ENCODE assay signal across 9 mouse cellular contexts in genomic region chr2:167778691-167779090, GRCm38 (mm10).
A peak's percentile ranks its signal among the peaks of the same experiment; 100 is the strongest.
DNase-seq lines count a peak whose midpoint lies in the region; ATAC-seq and TF ChIP-seq lines count a peak whose summit lies in the region.
"Had no signal": no experiment of that assay in that cellular context is flagged by ENCODE, and none has a peak within 500 bp of the region (broad histone marks: within the 10 kb centered on the region; RNA-seq: fewer than 3 reads in every experiment).

No protein-coding gene starts in this region.

- H3K9ac ChIP-seq in forebrain, embryonic 13.5 days: peak overlapping the region; percentile 31; the same call in 1 of the 2 replicates
- H3K9ac ChIP-seq in forebrain, embryonic 14.5 days (ENCODE audit: low read length): no peak overlapping the region; the same call in 1 of the 2 replicates
- 0 out of 2 replicates have a peak overlapping the region, but pooled peaks have one; percentile 20 for H3K9ac ChIP-seq in lung, postnatal 0 days (replicated peaks; ENCODE audit: low read depth)
- 0 out of 2 replicates have a peak overlapping the region, but pooled peaks have one; percentile 29 for H3K9ac ChIP-seq in intestine, embryonic 15.5 days
- no peak overlapping the region for H3K9ac ChIP-seq in stomach, embryonic 14.5 days (replicated peaks; ENCODE audit: low read depth, low read length)
- H3K9ac ChIP-seq: hindbrain, embryonic 12.5 days had no signal

- no peak for TF ChIP-seq EP300 in lung, postnatal 0 days (IDR thresholded peaks at IDR 0.05)

- peak overlapping the region; percentile 89 for H3K4me2 ChIP-seq in forebrain, embryonic 13.5 days
- H3K4me2 ChIP-seq in forebrain, embryonic 14.5 days (ENCODE audit: low read length): no peak overlapping the region
- H3K4me2 ChIP-seq in lung, postnatal 0 days (replicated peaks; ENCODE audit: low read depth, low read length): peak overlapping the region; percentile 44; the same call in 1 of the 2 replicates
- H3K4me2 ChIP-seq in intestine, embryonic 15.5 days (replicated peaks): peak overlapping the region; percentile 77
- peak overlapping the region; percentile 93; the same call in 1 of the 2 replicates for H3K4me2 ChIP-seq in stomach, embryonic 14.5 days (replicated peaks; ENCODE audit: low read depth, low read length)

- no peak for TF ChIP-seq CTCF in lung, postnatal 0 days (IDR thresholded peaks at IDR 0.05)

- 75% methylated on average over 10 of the region's 10 CpGs for WGBS in forebrain, embryonic 13.5 days
- 64% methylated on average over 10 of the region's 10 CpGs for WGBS in forebrain, embryonic 14.5 days
- WGBS in lung, postnatal 0 days: 56% methylated on average over 10 of the region's 10 CpGs
- WGBS in intestine, embryonic 15.5 days: 50% methylated on average over 10 of the region's 10 CpGs
- 62% methylated on average over 10 of the region's 10 CpGs for WGBS in stomach, embryonic 14.5 days

- ATAC-seq in forebrain, embryonic 13.5 days: no peak
- no peak for ATAC-seq in forebrain, embryonic 14.5 days
- no peak for ATAC-seq in lung, postnatal 0 days
- ATAC-seq in intestine, embryonic 15.5 days: no peak
- ATAC-seq in stomach, embryonic 14.5 days (ENCODE audit: insufficient number of reproducible peaks, insufficient read depth, low FRiP score, low read depth): no peak
- ATAC-seq in erythroid progenitor cell, adult 5-6 weeks (replicated peaks; ENCODE audit: low FRiP score, poor library complexity, severe bottlenecking): no peak

- no peaks in the 10 kb centered on the region for H3K36me3 ChIP-seq in forebrain, embryonic 13.5 days (ENCODE audit: poor library complexity, severe bottlenecking)
- H3K36me3 ChIP-seq in forebrain, embryonic 14.5 days (ENCODE audit: control insufficient read depth, insufficient read depth, low read length): no peaks in the 10 kb centered on the region
- H3K36me3 ChIP-seq in lung, postnatal 0 days (ENCODE audit: insufficient read depth, low read length): no peaks in the 10 kb centered on the region
- H3K36me3 ChIP-seq in intestine, embryonic 15.5 days: no peaks in the 10 kb centered on the region
- no peaks in the 10 kb centered on the region for H3K36me3 ChIP-seq in stomach, embryonic 14.5 days (ENCODE audit: control insufficient read depth, insufficient read depth, low read length)
- H3K36me3 ChIP-seq: hindbrain, embryonic 12.5 days had no signal

- H3K4me3 ChIP-seq in forebrain, embryonic 13.5 days: no peak overlapping the region
- H3K4me3 ChIP-seq in forebrain, embryonic 14.5 days (ENCODE audit: low read depth, low read length): no peak overlapping the region
- no peak overlapping the region for H3K4me3 ChIP-seq in lung, postnatal 0 days (ENCODE audit: low read depth, low read length)
- no peak overlapping the region for H3K4me3 ChIP-seq in intestine, embryonic 15.5 days (replicated peaks)
- H3K4me3 ChIP-seq in stomach, embryonic 14.5 days (ENCODE audit: low read depth, low read length): no peak overlapping the region

- peaks cover 34% of the 10 kb centered on the region for H3K4me1 ChIP-seq in forebrain, embryonic 13.5 days
- H3K4me1 ChIP-seq in forebrain, embryonic 14.5 days (ENCODE audit: control insufficient read depth, insufficient read depth, low read length): peaks cover 7% of the 10 kb centered on the region
- peaks cover 48% of the 10 kb centered on the region for H3K4me1 ChIP-seq in lung, postnatal 0 days (ENCODE audit: insufficient read depth, low read depth, low read length)
- H3K4me1 ChIP-seq in intestine, embryonic 15.5 days (replicated peaks): peaks cover 56% of the 10 kb centered on the region
- peaks cover 46% of the 10 kb centered on the region for H3K4me1 ChIP-seq in stomach, embryonic 14.5 days (ENCODE audit: control insufficient read depth, insufficient read depth, low read length)

- no peak overlapping the region for H3K27ac ChIP-seq in forebrain, embryonic 13.5 days
- no peak overlapping the region for H3K27ac ChIP-seq in forebrain, embryonic 14.5 days (ENCODE audit: low read depth, low read length)
- H3K27ac ChIP-seq in lung, postnatal 0 days (ENCODE audit: low read length): peak overlapping the region; percentile 85
- H3K27ac ChIP-seq in intestine, embryonic 15.5 days: peak overlapping the region; percentile 96
- peak overlapping the region; percentile 96; the same call in 1 of the 2 replicates for H3K27ac ChIP-seq in stomach, embryonic 14.5 days (ENCODE audit: low read length)
- H3K27ac ChIP-seq: hindbrain, embryonic 12.5 days had no signal

- DNase-seq in forebrain, embryonic 14.5 days (ENCODE audit: low spot score): no peak
- DNase-seq in lung, postnatal 0 days (ENCODE audit: low spot score): peak; percentile 5
- DNase-seq in lung, adult 18-20 months: no peak
- no peak for DNase-seq in layer of hippocampus, postnatal 14 days (ENCODE audit: low spot score in 2 of 2)

- H3K9me3 ChIP-seq in forebrain, embryonic 13.5 days (replicated peaks): no peaks in the 10 kb centered on the region
- H3K9me3 ChIP-seq in forebrain, embryonic 14.5 days (replicated peaks; ENCODE audit: control insufficient read depth, low read length): no peaks in the 10 kb centered on the region
- H3K9me3 ChIP-seq in lung, postnatal 0 days (ENCODE audit: low read length): no peaks in the 10 kb centered on the region
- no peaks in the 10 kb centered on the region for H3K9me3 ChIP-seq in intestine, embryonic 15.5 days
- no peaks in the 10 kb centered on the region for H3K9me3 ChIP-seq in stomach, embryonic 14.5 days (ENCODE audit: control insufficient read depth, low read depth, low read length)
- H3K9me3 ChIP-seq: hindbrain, embryonic 12.5 days had no signal

- H3K27me3 ChIP-seq in forebrain, embryonic 13.5 days: no peaks in the 10 kb centered on the region
- no peaks in the 10 kb centered on the region for H3K27me3 ChIP-seq in forebrain, embryonic 14.5 days (replicated peaks; ENCODE audit: control insufficient read depth, insufficient read depth, low read length)
- no peaks in the 10 kb centered on the region for H3K27me3 ChIP-seq in lung, postnatal 0 days (replicated peaks; ENCODE audit: insufficient read depth, low read length)
- no peaks in the 10 kb centered on the region for H3K27me3 ChIP-seq in intestine, embryonic 15.5 days (replicated peaks)
- no peaks in the 10 kb centered on the region for H3K27me3 ChIP-seq in stomach, embryonic 14.5 days (ENCODE audit: control insufficient read depth, insufficient read depth, low read length)

Comparison
In these comparisons a context has a peak if more than half of its experiments do, and no peak if none do; other contexts are left out.
1. H3K9ac ChIP-seq: peak in forebrain, embryonic 13.5 days (single experiment), lung, postnatal 0 days (single experiment) and intestine, embryonic 15.5 days (single experiment); none in forebrain, embryonic 14.5 days (single experiment) and stomach, embryonic 14.5 days (single experiment).
2. H3K27ac ChIP-seq: peak in lung, postnatal 0 days (single experiment), intestine, embryonic 15.5 days (single experiment) and stomach, embryonic 14.5 days (single experiment); none in forebrain, embryonic 13.5 days (single experiment) and forebrain, embryonic 14.5 days (single experiment).